Mouse (Mus musculus) heart, embryonic 16.5 days (tissue): ENCODE results near the gene Anapc11. TPM values are rescaled to one million over a fixed set of nuclear protein-coding genes. Genes with fewer than 3 reads are reported as not detected.
A peak's percentile ranks its signal among the peaks of the same experiment; 100 is the strongest.

Source experiments
- ATAC-seq: fragments of 200-750 bp; cut with Nextera tagmentation; replicated peaks from 2 replicates; pipeline ENCODE4 v1.8.0; 2017; ENCODE audit warnings: moderate number of reproducible peaks; ENCODE audit not compliant: insufficient read depth, low FRiP score; ENCODE audit errors: extremely low read depth
- H3K27ac ChIP-seq: fragments of 300-500 bp; sonication (generic); 2 replicates; pipeline ENCODE4 v1.5.1; 2014; ENCODE audit warnings: mild to moderate bottlenecking, low read length, control low read depth, moderate library complexity
- H3K27me3 ChIP-seq: fragments of 300-500 bp; sonication (generic); 2 replicates; pipeline ENCODE4 v1.6.1; 2014; ENCODE audit warnings: low read length, mixed read lengths; ENCODE audit not compliant: control insufficient read depth, insufficient read depth
- H3K36me3 ChIP-seq: fragments of 300-500 bp; sonication (generic); 2 replicates; pipeline ENCODE4 v1.6.1; 2014; ENCODE audit not compliant: control insufficient read depth, insufficient read depth
- H3K4me1 ChIP-seq: fragments of 300-500 bp; sonication (generic); 2 replicates; pipeline ENCODE4 v1.6.1; 2014; ENCODE audit warnings: low read length, mixed read lengths; ENCODE audit not compliant: control insufficient read depth, insufficient read depth
- H3K4me2 ChIP-seq: fragments of 300-500 bp; sonication (generic); 2 replicates; pipeline ENCODE4 v1.6.1; 2014; ENCODE audit warnings: low read depth, mild to moderate bottlenecking, control low read depth, low read length
- H3K4me3 ChIP-seq: fragments of 300-500 bp; sonication (generic); 2 replicates; pipeline ENCODE4 v1.5.1; 2014; ENCODE audit warnings: mild to moderate bottlenecking, control low read depth, low read length
- H3K9ac ChIP-seq: fragments of 300-500 bp; sonication (generic); 2 replicates; pipeline ENCODE4 v1.6.1; 2014; ENCODE audit warnings: low read length, control low read depth
- H3K9me3 ChIP-seq: fragments of 300-500 bp; sonication (generic); replicated peaks from 2 replicates; pipeline ENCODE4 v1.6.1; 2016; ENCODE audit warnings: low read length; ENCODE audit not compliant: control insufficient read depth
- WGBS: fragments of 180-500 bp; shearing (Covaris S2); extraction: QIAGEN DNeasy Blood & Tissue Kit; methylation state at CpG from one replicate; pipeline ENCODE4 v1.1.7; 2014; 5-methylcytosine and 5-hydroxymethylcytosine counted together
- polyA plus RNA-seq: library from polyadenylated mRNA; unstranded; fragments of >200 nt; fragmentation: Nextera tagmentation; extraction: Ambion mirVana; gene quantifications from 2 replicates; pipeline ENCODE4 v1.2.1, GENCODE M21; 2015

The Anapc11 gene
- polyA plus RNA-seq, 1 experiment from 2014 or later = 179 TPM

GRCm38 (mm10) chr11:120632559-120633519 is 34.6 kb downstream of the Anapc11 start:
- no peaks in the 10 kb centered on the region for H3K9me3 ChIP-seq
- peak overlapping the region; percentile 94 for H3K9ac ChIP-seq
- peaks cover 32% of the 10 kb centered on the region for H3K4me1 ChIP-seq
- ATAC-seq = peak; percentile 80
- peak overlapping the region; percentile 83 for H3K4me2 ChIP-seq
- no peaks in the 10 kb centered on the region for H3K27me3 ChIP-seq
- peak overlapping the region; percentile 77 for H3K4me3 ChIP-seq
- WGBS = under 1% methylated on average over 110 of the region's 116 CpGs
- H3K27ac ChIP-seq = peak overlapping the region; percentile 87
- H3K36me3 ChIP-seq = peaks cover 8% of the 10 kb centered on the region

- H3K9me3 ChIP-seq = no peaks in the 10 kb centered on the region
- H3K36me3 ChIP-seq = peaks cover 6% of the 10 kb centered on the region
- peak within 1 kb of the TSS; percentile 77 for H3K4me3 ChIP-seq
- H3K27me3 ChIP-seq = no peaks in the 10 kb centered on the region
- H3K4me1 ChIP-seq = peaks cover 32% of the 10 kb centered on the region
- WGBS = 10% methylated on average over 58 of the region's 58 CpGs
- peak within 1 kb of the TSS; percentile 94 for H3K9ac ChIP-seq
- peak within 1 kb of the TSS; percentile 87 for H3K27ac ChIP-seq
- peak; percentile 88 for ATAC-seq
- peak within 1 kb of the TSS; percentile 83 for H3K4me2 ChIP-seq
These were observed 35.5 kb downstream of the Anapc11 start, which contains the start of gene Mafg for GRCm38 (mm10) chr11:120633520-120634343. Gene Mafg, minus strand, starts transcription at chr11:120633600.

GRCm38 (mm10) chr11:120634810-120635209 is 36.6 kb downstream of the Anapc11 start:
- no peak overlapping the region for H3K4me2 ChIP-seq
- no peaks in the 10 kb centered on the region for H3K9me3 ChIP-seq
- H3K9ac ChIP-seq = no peak overlapping the region
- no peak overlapping the region for H3K27ac ChIP-seq
- H3K36me3 ChIP-seq = no peaks in the 10 kb centered on the region
- H3K4me1 ChIP-seq = peaks cover 25% of the 10 kb centered on the region
- 79% methylated on average over 5 of the region's 5 CpGs for WGBS
- ATAC-seq = no peak
- no peaks in the 10 kb centered on the region for H3K27me3 ChIP-seq
- H3K4me3 ChIP-seq = no peak overlapping the region

- Histone ChIP-seq H3K4me1 (peaks cover 10% of the 10 kb centered on the region), H3K27me3 (peaks cover 2% of the 10 kb centered on the region; the same call in 1 of the 2 replicates), H3K4me3 (no peak overlapping the region), H3K4me2 (no peak overlapping the region), H3K27ac (no peak overlapping the region), H3K9ac (no peak overlapping the region), H3K36me3 (no peaks in the 10 kb centered on the region), H3K9me3 (no peaks in the 10 kb centered on the region)
- no peak for ATAC-seq
- 53% methylated on average over 9 of the region's 9 CpGs for WGBS
These were observed 43.0 kb downstream of the Anapc11 start for GRCm38 (mm10) chr11:120641255-120641654.

GRCm38 (mm10) chr11:120641869-120642268 is 43.6 kb downstream of the Anapc11 start:
- no peaks in the 10 kb centered on the region for H3K9me3 ChIP-seq
- no peaks in the 10 kb centered on the region for H3K36me3 ChIP-seq
- H3K9ac ChIP-seq = no peak overlapping the region
- peaks cover 2% of the 10 kb centered on the region; the same call in 1 of the 2 replicates for H3K27me3 ChIP-seq
- 79% methylated on average over 8 of the region's 8 CpGs for WGBS
- H3K4me3 ChIP-seq = no peak overlapping the region
- ATAC-seq = no peak
- H3K27ac ChIP-seq = no peak overlapping the region
- H3K4me1 ChIP-seq = peaks cover 10% of the 10 kb centered on the region
- H3K4me2 ChIP-seq = no peak overlapping the region

- Histone ChIP-seq H3K36me3 (no peaks in the 10 kb centered on the region), H3K4me1 (peaks cover 14% of the 10 kb centered on the region), H3K27ac (peak overlapping the region; percentile 44), H3K4me2 (peak overlapping the region; percentile 98), H3K9me3 (no peaks in the 10 kb centered on the region), H3K4me3 (peak overlapping the region; percentile 66), H3K9ac (peak overlapping the region; percentile 80), H3K27me3 (peaks cover 2% of the 10 kb centered on the region; the same call in 1 of the 2 replicates)
- ATAC-seq = peak; percentile 25; the same call in 1 of the 2 replicates
- WGBS = 2% methylated on average over 18 of the region's 18 CpGs
These were observed 44.8 kb downstream of the Anapc11 start for GRCm38 (mm10) chr11:120642939-120643600.

GRCm38 (mm10) chr11:120643601-120643987 is 45.4 kb downstream of the Anapc11 start, which contains the start of gene Pycr1:
Gene Pycr1, minus strand, starts transcription at chr11:120643769.
- peak; percentile 97 for ATAC-seq
- H3K4me3 ChIP-seq = peak within 1 kb of the TSS; percentile 66
- H3K9me3 ChIP-seq = no peaks in the 10 kb centered on the region
- peak within 1 kb of the TSS; percentile 98 for H3K4me2 ChIP-seq
- peak within 1 kb of the TSS; percentile 44 for H3K27ac ChIP-seq
- peaks cover 2% of the 10 kb centered on the region; the same call in 1 of the 2 replicates for H3K27me3 ChIP-seq
- H3K9ac ChIP-seq = peak within 1 kb of the TSS; percentile 80
- H3K36me3 ChIP-seq = no peaks in the 10 kb centered on the region
- WGBS = under 1% methylated on average over 15 of the region's 15 CpGs
- peaks cover 16% of the 10 kb centered on the region for H3K4me1 ChIP-seq

GRCm38 (mm10) chr11:120647047-120647830 is 49.0 kb downstream of the Anapc11 start:
- Histone ChIP-seq H3K4me1 (peaks cover 16% of the 10 kb centered on the region), H3K9ac (peak overlapping the region; percentile 79), H3K9me3 (no peaks in the 10 kb centered on the region), H3K27me3 (no peaks in the 10 kb centered on the region), H3K36me3 (no peaks in the 10 kb centered on the region), H3K27ac (peak overlapping the region; percentile 93), H3K4me3 (peak overlapping the region; percentile 59), H3K4me2 (peak overlapping the region; percentile 71)
- ATAC-seq = no peak
- WGBS = 61% methylated on average over 35 of the region's 35 CpGs
